Mouse (Mus musculus) bone marrow, adult 2 months (tissue): Measurements from ENCODE around the gene Bag6.

ENCODE experiments used
- CTCF ChIP-seq: fragments of 200-500 bp; IDR thresholded peaks from 2 replicates; pipeline ENCODE4 v1.5.1; 2011; ENCODE audit warnings: low read length, control low read depth; ENCODE audit not compliant: control insufficient read depth, insufficient read depth
- POLR2A ChIP-seq: fragments of 200-500 bp; IDR thresholded peaks from 2 replicates; pipeline ENCODE4 v1.6.1; 2011; ENCODE audit warnings: low read depth, mild to moderate bottlenecking, control low read depth, low read length, borderline replicate concordance; ENCODE audit not compliant: control insufficient read depth

- TF ChIP-seq POLR2A: no peak
- TF ChIP-seq CTCF: no peak
These were observed 21.7 kb downstream of the Bag6 start for GRCm38 (mm10) chr17:35156461-35157200.
